ENCODE assay signal across 1 mouse cellular context in the genomic region with DNA sequence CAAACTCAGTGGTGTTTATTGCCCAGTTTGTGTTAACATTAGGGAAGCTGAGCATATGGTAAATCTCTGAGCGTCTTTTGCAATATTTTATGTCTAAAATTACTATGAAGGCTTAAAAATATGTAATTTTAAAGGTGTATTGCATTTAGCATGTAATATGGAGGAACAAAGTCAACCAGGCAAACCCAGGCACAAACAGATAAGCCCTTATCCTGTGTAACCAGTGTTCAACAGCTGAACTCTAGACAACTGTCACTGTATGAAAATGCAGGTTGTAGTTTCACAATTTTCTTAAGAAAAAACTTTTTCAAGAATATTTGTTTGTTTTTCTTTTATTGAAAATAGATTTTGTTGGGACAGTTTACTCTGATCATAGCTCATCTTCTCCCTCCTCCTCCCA.
TF ChIP-seq lines count a peak whose summit lies in the region.

No protein-coding gene starts in this region.

TF ChIP-seq in MEL, 35 proteins besides CTCF, POLR2A, EP300 and RAD21 (continued from another document):
- no peak for TF ChIP-seq NRF1 (IDR thresholded peaks at IDR 0.05; ENCODE audit: insufficient read depth, low read depth, low read length, poor library complexity, severe bottlenecking)
- no peak for TF ChIP-seq TBP (IDR thresholded peaks at IDR 0.05; ENCODE audit: low read depth, low read length)
- TF ChIP-seq HCFC1 (IDR thresholded peaks at IDR 0.05; ENCODE audit: low read depth, low read length): no peak
- TF ChIP-seq ZMIZ1 (IDR thresholded peaks at IDR 0.05; ENCODE audit: low read depth, low read length): no peak
- peak; percentile 76 for TF ChIP-seq TAL1 (IDR thresholded peaks at IDR 0.05; ENCODE audit: low read length)
- no peak for TF ChIP-seq UBTF (IDR thresholded peaks at IDR 0.05; ENCODE audit: borderline replicate concordance, insufficient read depth, low read depth, low read length)
- peak; percentile 69; the same call in 1 of the 2 replicates for TF ChIP-seq SIN3A (IDR thresholded peaks at IDR 0.05; ENCODE audit: low read length)
- no peak for TF ChIP-seq CHD1 (IDR thresholded peaks at IDR 0.05; ENCODE audit: low read depth, low read length)
- TF ChIP-seq POLR2AphosphoS2 (IDR thresholded peaks at IDR 0.05; ENCODE audit: low read length): no peak
